Comparison of ENCODE assay signal across 9 mouse cellular contexts in the genomic region with DNA sequence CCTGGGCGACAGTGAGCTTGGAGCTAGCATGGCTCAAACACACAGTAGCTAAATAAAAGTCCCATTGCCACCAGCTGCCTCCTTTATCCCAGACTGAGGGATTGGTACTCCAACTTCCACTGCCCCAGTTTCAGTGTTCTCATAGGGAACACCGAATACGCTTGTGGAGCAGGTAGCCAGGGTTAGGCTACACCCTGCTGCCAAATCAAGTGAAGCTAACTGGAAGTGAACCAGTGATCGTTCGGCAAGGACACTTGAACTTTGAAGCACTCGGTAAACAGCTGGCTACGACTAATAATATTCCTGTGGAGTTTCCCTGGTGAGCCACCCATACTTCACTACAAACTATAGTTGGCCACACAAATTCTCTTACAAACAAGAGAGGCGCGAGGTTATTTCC. TPM values are rescaled to one million over a fixed set of nuclear protein-coding genes. Genes with fewer than 3 reads are reported as not detected.
DNase-seq lines count a peak whose midpoint lies in the region; ATAC-seq and TF ChIP-seq lines count a peak whose summit lies in the region.
"Had no signal": no experiment of that assay in that cellular context is flagged by ENCODE, and none has a peak within 500 bp of the region (broad histone marks: within the 10 kb centered on the region; RNA-seq: fewer than 3 reads in every experiment).

No protein-coding gene starts in this region.

- TF ChIP-seq EP300 in heart, adult 2 months (IDR thresholded peaks at IDR 0.05; ENCODE audit: insufficient read depth, low read depth, low read length) = no peak

- no peak overlapping the region for H3K9ac ChIP-seq in heart, adult 2 months (ENCODE audit: low read depth, low read length)
- H3K9ac ChIP-seq in forebrain, embryonic 15.5 days (replicated peaks) = no peak overlapping the region
- no peak overlapping the region for H3K9ac ChIP-seq in limb, embryonic 11.5 days (ENCODE audit: low read length)
- H3K9ac ChIP-seq in midbrain, embryonic 15.5 days = no peak overlapping the region

- DNase-seq in heart, adult 2 months = peak in 1 of 2 experiments; percentile 17
- no peak for DNase-seq in heart, postnatal 25 days (ENCODE audit: low spot score)
- DNase-seq in limb, embryonic 11.5 days (ENCODE audit: low spot score) = no peak
- no peak for DNase-seq in urinary bladder, adult 18-20 months (ENCODE audit: low spot score in 2 of 2)
- DNase-seq in cerebellum, postnatal 10 days = no peak
- no peak for DNase-seq in cerebellum, adult 18-20 months

- H3K4me3 ChIP-seq in heart, adult 2 months = peak overlapping the region; percentile 86; the same call in 1 of the 2 replicates
- H3K4me3 ChIP-seq in forebrain, embryonic 15.5 days = peak overlapping the region; percentile 93; the same call in 1 of the 2 replicates
- no peak overlapping the region for H3K4me3 ChIP-seq in limb, embryonic 11.5 days (ENCODE audit: low read depth, low read length)
- 0 out of 2 replicates have a peak overlapping the region, but pooled peaks have one; percentile 98 for H3K4me3 ChIP-seq in midbrain, embryonic 15.5 days

- ATAC-seq in forebrain, embryonic 15.5 days (replicated peaks) = no peak
- no peak for ATAC-seq in limb, embryonic 11.5 days (ENCODE audit: insufficient number of reproducible peaks, low FRiP score, low TSS enrichment, low read depth)
- no peak for ATAC-seq in midbrain, embryonic 15.5 days (replicated peaks)
- ATAC-seq: Patski had no signal

- H3K79me2 ChIP-seq in heart, adult 2 months (replicated peaks; ENCODE audit: control insufficient read depth, insufficient read depth, low read length) = peaks cover 6% of the 10 kb centered on the region

- TF ChIP-seq POLR2A in heart, adult 2 months (IDR thresholded peaks at IDR 0.05; ENCODE audit: insufficient read depth, low read depth, low read length) = no peak

- no peaks in the 10 kb centered on the region for H3K27me3 ChIP-seq in heart, adult 2 months (ENCODE audit: control insufficient read depth, insufficient read depth, low read length)
- H3K27me3 ChIP-seq in forebrain, embryonic 15.5 days = no peaks in the 10 kb centered on the region
- H3K27me3 ChIP-seq in limb, embryonic 11.5 days (ENCODE audit: control insufficient read depth, insufficient read depth, low read length) = no peaks in the 10 kb centered on the region
- no peaks in the 10 kb centered on the region for H3K27me3 ChIP-seq in midbrain, embryonic 15.5 days (replicated peaks)
- H3K27me3 ChIP-seq: Patski had no signal

- H3K27ac ChIP-seq in heart, adult 2 months = peak overlapping the region; percentile 1; the same call in 1 of the 2 replicates
- no peak overlapping the region for H3K27ac ChIP-seq in forebrain, embryonic 15.5 days (replicated peaks)
- no peak overlapping the region for H3K27ac ChIP-seq in limb, embryonic 11.5 days (replicated peaks; ENCODE audit: low read depth, low read length)
- no peak overlapping the region for H3K27ac ChIP-seq in midbrain, embryonic 15.5 days

- no peaks in the 10 kb centered on the region for H3K9me3 ChIP-seq in forebrain, embryonic 15.5 days
- no peaks in the 10 kb centered on the region for H3K9me3 ChIP-seq in limb, embryonic 11.5 days (ENCODE audit: control insufficient read depth, low read length)
- H3K9me3 ChIP-seq in midbrain, embryonic 15.5 days = no peaks in the 10 kb centered on the region

- intact Hi-C loops in heart, adult 2 months (cut with DNase I) = loop anchor here (2.0 to 5.0 kb wide), 2 partner anchors 27 to 96 kb away; no protein-coding TSS in a partner anchor
- intact Hi-C loops in heart, postnatal 25 days (cut with DNase I) = no loop called here

- WGBS in heart, adult 2 months = 59% methylated on average over 9 of the region's 9 CpGs
- 86% methylated on average over 9 of the region's 9 CpGs for WGBS in forebrain, embryonic 15.5 days
- WGBS in limb, embryonic 11.5 days = 83% methylated on average over 9 of the region's 9 CpGs
- 86% methylated on average over 9 of the region's 9 CpGs for WGBS in midbrain, embryonic 15.5 days

- H3K4me2 ChIP-seq in forebrain, embryonic 15.5 days (replicated peaks) = peak overlapping the region; percentile 93; the same call in 1 of the 2 replicates
- H3K4me2 ChIP-seq in limb, embryonic 11.5 days (ENCODE audit: low read depth, severe bottlenecking) = peak overlapping the region; percentile 84; the same call in 1 of the 2 replicates
- peak overlapping the region; percentile 85 for H3K4me2 ChIP-seq in midbrain, embryonic 15.5 days

- peaks cover 20% of the 10 kb centered on the region for H3K4me1 ChIP-seq in heart, adult 2 months (ENCODE audit: control insufficient read depth, insufficient read depth, low read length)
- H3K4me1 ChIP-seq in forebrain, embryonic 15.5 days = peaks cover 28% of the 10 kb centered on the region
- H3K4me1 ChIP-seq in limb, embryonic 11.5 days (ENCODE audit: control insufficient read depth, insufficient read depth, low read length) = peaks cover 6% of the 10 kb centered on the region; the same call in 1 of the 2 replicates
- H3K4me1 ChIP-seq in midbrain, embryonic 15.5 days = peaks cover 24% of the 10 kb centered on the region

- TF ChIP-seq CTCF in heart, adult 2 months (IDR thresholded peaks at IDR 0.05) = no peak

- peaks cover 6% of the 10 kb centered on the region for H3K36me3 ChIP-seq in heart, adult 2 months (ENCODE audit: control insufficient read depth, insufficient read depth, low read length)
- no peaks in the 10 kb centered on the region for H3K36me3 ChIP-seq in forebrain, embryonic 15.5 days
- no peaks in the 10 kb centered on the region for H3K36me3 ChIP-seq in limb, embryonic 11.5 days (ENCODE audit: control insufficient read depth, insufficient read depth, low read length)
- H3K36me3 ChIP-seq in midbrain, embryonic 15.5 days (replicated peaks) = no peaks in the 10 kb centered on the region

RNA-seq across cellular contexts. Expression of gene Nrbf2, which starts 1.6 kb away (rescaled TPM):
- 1 to 10 TPM; 5.4 to 8.7 TPM for total RNA-seq in heart, adult 2 months (2021)
- 3.7 and 6.1 TPM in 2 replicates for polyA plus RNA-seq in heart, adult 2 months (2012; rRNA removed)
- total RNA-seq in heart, postnatal 25 days (2021) = 1 to 10 TPM; 6.9 to 8.6 TPM
- polyA plus RNA-seq in forebrain, embryonic 15.5 days (2015; fragmentation: Nextera tagmentation; extraction: Ambion mirVana) = 40.5 and 43.9 TPM in 2 replicates
- polyA plus RNA-seq in limb, embryonic 11.5 days (2014; fragmentation: Nextera tagmentation; extraction: Ambion mirVana) = 45.8 and 48.0 TPM in 2 replicates
- polyA plus RNA-seq in midbrain, embryonic 15.5 days (2015; fragmentation: Nextera tagmentation; extraction: Ambion mirVana) = 37.3 and 40.4 TPM in 2 replicates
